Mouse (Mus musculus) gastrocnemius, postnatal 14 days (tissue): Measurements from ENCODE around the gene Cdc42se1. TPM values are rescaled to one million over a fixed set of nuclear protein-coding genes. Genes with fewer than 3 reads are reported as not detected.

Source experiments
- DNase-seq: peaks from one replicate; pipeline ENCODE4 v3.0.0; 2021; ENCODE audit warnings: mixed read lengths
- intact Hi-C: fragments of 180-260 bp; cut with DNase I; formaldehyde crosslinking; loops from one replicate; pipeline ENCODE4 v1.15.1; 2025; ENCODE audit warnings: low total_unique reads
- total RNA-seq, 2 experiments: library from RNA; stranded (reverse); gene quantifications; 2 replicates each; pipeline ENCODE4 v1.2.3; 2021

The Cdc42se1 gene
- total RNA-seq, 2 experiments from 2014 or later = 18.8 to 24.5 TPM

DNA sequence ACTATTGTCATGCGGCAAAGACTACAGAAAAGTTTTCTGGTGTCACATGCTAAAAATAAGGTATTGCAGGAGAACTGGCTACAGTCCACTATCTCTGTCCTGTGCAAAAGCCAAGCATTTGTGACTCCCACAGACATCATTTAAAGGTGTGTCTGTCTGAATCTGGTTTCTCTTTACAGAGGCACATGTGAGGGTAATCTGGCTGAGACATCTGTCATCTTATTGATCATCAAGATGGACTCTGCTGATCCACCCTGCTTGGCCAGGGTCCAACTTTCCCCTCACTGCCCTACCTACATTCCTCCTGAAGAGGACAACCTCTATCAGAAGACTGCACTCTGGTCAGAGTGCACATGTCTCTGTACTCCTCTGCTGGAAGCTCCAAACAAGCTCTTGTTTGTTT is 48.6 kb downstream of the Cdc42se1 start:
- intact Hi-C loops = no loop called here
- no peak for DNase-seq

DNA sequence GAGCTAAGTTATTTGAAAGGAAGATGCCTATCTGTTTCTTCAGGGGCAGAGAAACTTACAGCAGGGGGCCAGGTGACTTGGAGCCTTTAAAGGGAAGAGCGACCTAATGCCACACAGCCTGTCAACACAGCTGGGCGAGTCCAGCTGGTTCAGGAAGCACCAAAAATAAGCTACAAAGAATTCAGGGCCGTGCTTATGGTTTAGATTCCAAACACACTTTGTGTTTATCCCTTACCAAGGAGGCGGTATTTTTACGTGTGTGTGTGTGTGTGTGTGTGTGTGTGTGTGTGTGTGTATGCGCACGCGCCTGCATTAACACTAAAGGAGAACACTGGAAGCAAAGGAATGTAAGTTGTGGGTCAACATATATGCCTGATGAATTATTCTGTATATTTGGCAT is 52.2 kb downstream of the Cdc42se1 start:
- no peak for DNase-seq
- intact Hi-C loops = no loop called here

DNA sequence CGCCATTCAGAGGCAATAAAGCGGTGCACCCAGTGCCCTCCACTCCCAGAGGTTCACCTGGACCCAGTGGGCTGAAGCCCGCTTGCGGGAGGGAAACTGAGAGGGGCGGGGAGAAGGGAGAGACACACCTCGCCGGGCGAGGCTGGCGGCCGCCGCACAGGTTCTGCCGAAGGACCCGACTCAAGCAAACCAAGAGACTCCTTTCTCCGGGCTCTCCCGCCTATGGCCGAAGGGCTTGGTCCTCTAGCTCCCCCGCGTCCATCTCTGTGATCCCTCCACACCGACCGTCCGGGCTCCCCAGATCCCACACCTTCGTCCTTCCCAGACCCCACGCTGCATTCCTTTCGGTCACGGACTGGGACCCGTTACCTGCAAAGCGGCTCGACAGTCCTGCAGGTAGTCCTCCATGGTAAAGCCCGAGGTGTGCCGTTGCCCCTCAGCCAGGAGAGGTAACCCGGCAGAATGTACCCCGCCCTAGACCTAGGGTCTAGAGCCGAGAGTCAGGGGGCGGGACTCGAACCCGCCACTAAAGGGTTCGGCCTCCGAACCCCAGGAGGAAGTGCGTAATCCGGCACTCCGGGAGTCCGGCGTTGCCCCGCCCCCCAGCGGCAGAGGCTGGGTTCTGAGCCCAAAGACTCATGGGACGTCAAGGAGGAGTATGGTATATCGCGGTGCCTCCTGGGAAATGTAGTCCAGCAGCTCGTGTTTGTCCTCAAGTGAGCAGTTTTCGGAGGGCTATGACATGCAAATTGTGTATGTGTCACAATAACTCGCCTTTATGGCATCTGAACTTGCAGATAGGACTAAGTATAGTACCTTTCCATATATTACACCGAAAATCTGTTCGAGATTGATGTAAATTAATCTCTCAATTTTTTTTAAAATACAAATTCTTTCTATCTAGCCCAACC is 52.9 kb downstream of the Cdc42se1 start, which contains the start of the genes Mindy1 and Prune1:
Mindy1 (plus strand) TSS at position 130 of the 911 bp plus-strand sequence.
Prune1 (minus strand) TSS at position 861 of the 911 bp plus-strand sequence.
- intact Hi-C loops = no loop called here

DNA sequence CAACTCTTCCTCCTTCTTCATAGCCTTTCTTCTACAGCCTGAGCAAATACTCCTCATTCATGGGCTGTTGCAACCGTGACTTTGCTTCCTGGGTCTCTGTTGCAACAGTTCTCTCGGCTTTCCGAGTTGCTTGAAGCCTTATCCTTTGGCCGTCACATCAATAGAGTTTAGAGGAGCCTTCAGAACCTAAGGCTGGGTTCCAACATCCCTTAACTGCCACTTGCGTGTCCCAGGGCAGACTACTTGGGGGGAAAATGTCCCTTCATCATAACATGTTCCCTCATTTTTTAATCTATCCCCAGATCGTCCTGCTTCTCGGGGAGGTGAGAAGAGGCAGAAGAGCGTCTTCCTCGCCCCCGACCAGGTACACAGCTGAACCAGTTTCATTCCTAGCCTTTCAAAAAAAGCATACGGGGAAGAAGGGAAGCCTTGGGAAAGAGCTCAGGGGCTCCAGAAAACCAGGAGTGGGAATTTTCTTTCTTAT is 53.9 kb downstream of the Cdc42se1 start:
- intact Hi-C loops = no loop called here
- no peak for DNase-seq

More for the DNA sequence above, 52.9 kb downstream of the Cdc42se1 start, which contains the start of the genes Mindy1 and Prune1:
- peak; percentile 99 for DNase-seq

DNA sequence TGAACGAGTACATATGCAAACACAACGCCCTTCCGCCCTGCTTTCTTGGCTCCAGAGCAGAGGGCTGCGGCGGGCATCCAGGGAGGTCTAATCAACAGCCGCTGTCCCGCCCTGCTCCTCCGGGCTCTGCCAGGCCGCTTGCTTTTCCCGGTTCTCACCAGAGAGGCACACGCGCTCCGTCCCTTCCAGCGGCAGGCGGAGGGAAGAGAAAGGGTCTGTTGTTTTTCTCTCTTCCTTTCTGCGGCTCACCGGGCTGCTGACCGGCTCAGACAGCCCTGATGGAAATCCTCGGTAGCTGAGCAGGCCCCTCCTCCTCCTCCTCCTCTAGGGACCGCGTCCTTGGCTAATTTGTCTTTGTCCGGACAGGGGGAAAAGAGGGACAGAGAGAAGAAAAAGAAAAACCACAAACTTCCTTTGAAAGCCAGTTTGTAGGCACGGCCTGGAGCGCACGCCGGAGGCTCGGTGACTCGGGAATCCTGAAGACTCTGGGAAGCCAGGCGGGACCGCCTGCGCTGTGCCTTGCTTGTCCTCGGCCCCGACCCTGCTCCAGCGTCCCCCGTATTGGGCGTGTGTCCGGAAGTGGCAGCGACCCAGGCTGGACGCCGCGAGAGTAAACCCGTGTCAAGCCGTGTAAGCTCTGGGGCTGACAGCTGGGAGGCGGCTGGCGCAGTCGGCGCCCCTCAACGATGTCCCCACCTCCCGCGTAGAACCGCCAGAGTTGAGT is 54.5 kb downstream of the Cdc42se1 start:
- intact Hi-C loops = no loop called here
- peak; percentile 88 for DNase-seq

DNA sequence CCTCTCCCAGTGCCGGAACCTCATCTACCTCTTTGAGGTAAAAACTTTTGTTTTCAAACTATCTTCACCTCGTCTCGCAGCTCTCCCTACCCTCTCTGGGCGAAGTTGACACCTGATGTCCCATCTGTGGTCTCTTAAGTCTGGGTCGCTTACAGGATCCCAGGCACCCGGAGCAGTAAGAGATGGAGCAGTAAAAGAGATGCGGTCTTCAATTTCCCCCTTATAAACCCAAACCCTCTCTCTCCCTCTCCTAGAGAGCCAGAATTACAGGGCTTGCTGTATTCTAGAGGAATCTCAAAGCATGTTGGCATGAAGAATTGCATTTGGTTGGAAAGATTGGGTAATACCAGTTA is 55.0 kb downstream of the Cdc42se1 start:
- intact Hi-C loops = no loop called here
- DNase-seq = no peak

DNA sequence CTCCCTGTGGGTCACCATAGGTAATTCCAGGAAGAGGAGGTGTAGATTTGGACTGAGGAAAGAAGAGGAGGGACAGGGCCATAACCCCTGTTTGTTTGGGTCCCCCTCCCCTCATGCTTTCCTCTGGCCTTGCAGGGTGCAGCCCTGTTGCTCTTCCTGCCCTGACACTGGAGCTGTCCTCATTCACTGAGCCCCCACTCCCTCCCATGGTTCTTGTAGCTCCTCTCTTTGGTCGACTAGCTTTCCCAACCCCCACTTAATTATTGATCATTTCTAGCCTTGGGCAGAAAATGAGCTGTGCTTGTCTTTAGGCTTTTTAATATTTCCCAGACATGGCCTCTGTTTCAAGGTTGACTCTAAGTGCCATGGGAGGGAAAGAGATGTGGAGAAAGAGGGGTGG is 55.5 kb downstream of the Cdc42se1 start:
- no peak for DNase-seq
- intact Hi-C loops = no loop called here

- intact Hi-C loops = no loop called here
- no peak for DNase-seq
Observed at GRCm38 (mm10) chr3:95284501-95285281, 56.2 kb downstream of the Cdc42se1 start.

GRCm38 (mm10) chr3:95285390-95285789 is 56.9 kb downstream of the Cdc42se1 start:
- intact Hi-C loops = no loop called here
- DNase-seq = no peak

Other genes starting within 250 kb of the Cdc42se1 start
- gene Zfp687, start 213.3 kb upstream of the Cdc42se1 start, total RNA-seq = 10 to 100 TPM; 12.4 to 13.8 TPM
- gene Psmd4, start 186.1 kb upstream of the Cdc42se1 start, total RNA-seq = 100 to 1,000 TPM; 155 to 162 TPM
- gene Pip5k1a, start 121.8 kb upstream of the Cdc42se1 start, total RNA-seq = 10 to 100 TPM; 17.4 to 18.9 TPM
- gene Vps72, start 117.7 kb upstream of the Cdc42se1 start, total RNA-seq = 10 to 100 TPM; 29.6 to 41.0 TPM
- gene Tmod4, start 104.3 kb upstream of the Cdc42se1 start, total RNA-seq = 100 to 1,000 TPM; 511 to 517 TPM
- 10 to 100 TPM; 31.8 to 40.5 TPM for gene Scnm1, start 94.7 kb upstream of the Cdc42se1 start, total RNA-seq
- 1 to 10 TPM; 7.4 to 8.4 TPM for gene Lysmd1, start 94.6 kb upstream of the Cdc42se1 start, total RNA-seq
- under 1 TPM; 0.82 to 0.92 TPM for gene Tnfaip8l2, start 86.4 kb upstream of the Cdc42se1 start, total RNA-seq
- gene Sema6c, start 68.3 kb upstream of the Cdc42se1 start, total RNA-seq = 100 to 1,000 TPM in 1 of 2 experiments, 10 to 100 TPM in 1; 97.1 to 106 TPM
- gene Gabpb2, start 10.8 kb upstream of the Cdc42se1 start, total RNA-seq = 1 to 10 TPM; 7.3 to 8.1 TPM
- 10 to 100 TPM; 41.2 to 43.5 TPM for gene Mllt11, start 3.4 kb downstream of the Cdc42se1 start, total RNA-seq
- under 1 TPM in 1 of 2 experiments, not detected in 1; 0.16 TPM for gene Gm128, start 12.9 kb downstream of the Cdc42se1 start, total RNA-seq
- gene Bnipl, start 22.5 kb downstream of the Cdc42se1 start, total RNA-seq = not detected
- gene Mindy1, start 52.6 kb downstream of the Cdc42se1 start, total RNA-seq = 10 to 100 TPM; 19.6 to 22.5 TPM
- gene Prune1, start 53.3 kb downstream of the Cdc42se1 start, total RNA-seq = 10 to 100 TPM; 35.3 to 35.6 TPM
- gene Anxa9, start 78.4 kb downstream of the Cdc42se1 start, total RNA-seq = under 1 TPM; 0.18 to 0.27 TPM
- gene Cers2, start 86.1 kb downstream of the Cdc42se1 start, total RNA-seq = 10 to 100 TPM; 27.8 to 33.2 TPM
- gene Setdb1, start 128.5 kb downstream of the Cdc42se1 start, total RNA-seq = 10 to 100 TPM; 10.4 to 12.8 TPM
- not detected for gene 4930558C23Rik, start 174.1 kb downstream of the Cdc42se1 start, total RNA-seq
- gene Arnt, start 205.7 kb downstream of the Cdc42se1 start, total RNA-seq = 10 to 100 TPM; 38.8 to 39.3 TPM